Mouse (Mus musculus) heart, embryonic 11.5 days (tissue): ENCODE results near the gene Ktn1. TPM values are rescaled to one million over a fixed set of nuclear protein-coding genes. Genes with fewer than 3 reads are reported as not detected.
A peak's percentile ranks its signal among the peaks of the same experiment; 100 is the strongest.

Experiments
- ATAC-seq: fragments of 200-750 bp; cut with Nextera tagmentation; replicated peaks from 2 replicates; pipeline ENCODE4 v1.8.0; 2017; ENCODE audit warnings: moderate library complexity; ENCODE audit not compliant: insufficient number of reproducible peaks, low FRiP score, low TSS enrichment
- H3K27ac ChIP-seq: fragments of 300-500 bp; sonication (generic); 2 replicates; pipeline ENCODE4 v1.5.1; 2014; ENCODE audit warnings: mild to moderate bottlenecking, low read depth, low read length
- H3K27me3 ChIP-seq: fragments of 300-500 bp; sonication (generic); 2 replicates; pipeline ENCODE4 v1.6.1; 2014; ENCODE audit warnings: mild to moderate bottlenecking, low read length, mixed read lengths; ENCODE audit not compliant: control insufficient read depth, insufficient read depth
- H3K36me3 ChIP-seq: fragments of 300-500 bp; sonication (generic); 2 replicates; pipeline ENCODE4 v1.6.1; 2014; ENCODE audit warnings: mild to moderate bottlenecking, low read length, moderate library complexity, mixed read lengths; ENCODE audit not compliant: control insufficient read depth, insufficient read depth
- H3K4me1 ChIP-seq: fragments of 300-500 bp; sonication (generic); 2 replicates; pipeline ENCODE4 v1.6.1; 2014; ENCODE audit warnings: low read length; ENCODE audit not compliant: control insufficient read depth, insufficient read depth
- H3K4me2 ChIP-seq: fragments of 300-500 bp; sonication (generic); 2 replicates; pipeline ENCODE4 v1.6.1; 2014; ENCODE audit warnings: mild to moderate bottlenecking, moderate library complexity
- H3K4me3 ChIP-seq: fragments of 300-500 bp; sonication (generic); 2 replicates; pipeline ENCODE4 v1.5.1; 2014; ENCODE audit warnings: low read depth, low read length
- H3K9ac ChIP-seq: fragments of 300-500 bp; sonication (generic); 2 replicates; pipeline ENCODE4 v1.6.1; 2014; ENCODE audit warnings: mild to moderate bottlenecking, low read depth, low read length, moderate library complexity
- H3K9me3 ChIP-seq: fragments of 300-500 bp; sonication (generic); replicated peaks from 2 replicates; pipeline ENCODE4 v1.6.1; 2016; ENCODE audit warnings: low read length; ENCODE audit not compliant: control insufficient read depth
- WGBS: fragments of 180-500 bp; shearing (Covaris S2); extraction: QIAGEN DNeasy Blood & Tissue Kit; methylation state at CpG from one replicate; pipeline ENCODE4 v1.1.7; 2014; ENCODE audit not compliant: insufficient replicate concordance; 5-methylcytosine and 5-hydroxymethylcytosine counted together
- polyA plus RNA-seq: library from polyadenylated mRNA; unstranded; fragments of >200 nt; fragmentation: Nextera tagmentation; extraction: Ambion mirVana; gene quantifications from 2 replicates; pipeline ENCODE4 v1.2.1, GENCODE M21; 2014

Gene Ktn1
- polyA plus RNA-seq, 1 experiment from 2014 or later, result 105 TPM

DNA sequence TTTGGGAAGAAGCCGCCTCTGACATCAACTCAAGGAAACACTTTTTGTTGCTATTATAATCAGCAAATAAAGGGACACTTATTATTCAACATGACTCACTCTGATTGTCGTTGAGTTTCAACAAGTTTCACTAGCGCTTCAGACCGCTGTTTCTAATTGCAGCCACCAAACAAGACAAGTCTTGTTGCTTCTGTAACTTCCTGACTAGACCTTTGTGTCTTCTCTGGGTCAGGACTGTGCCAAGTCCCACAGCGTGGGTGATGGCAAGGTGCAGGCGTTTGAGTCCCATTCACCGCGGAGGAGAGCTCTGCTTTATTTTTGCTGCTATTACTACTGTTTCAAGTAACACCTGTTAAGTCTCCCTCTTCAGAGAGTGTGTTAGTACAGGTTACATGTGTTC, 88.2 kb downstream of the Ktn1 start:
- WGBS, result 92% methylated on average over 8 of the region's 8 CpGs
- Histone ChIP-seq H3K4me2 (no peak overlapping the region), H3K36me3 (peaks cover 18% of the 10 kb centered on the region), H3K4me3 (no peak overlapping the region), H3K9ac (no peak overlapping the region), H3K27me3 (no peaks in the 10 kb centered on the region), H3K27ac (no peak overlapping the region), H3K9me3 (no peaks in the 10 kb centered on the region), H3K4me1 (no peaks in the 10 kb centered on the region)
- no peak for ATAC-seq

DNA sequence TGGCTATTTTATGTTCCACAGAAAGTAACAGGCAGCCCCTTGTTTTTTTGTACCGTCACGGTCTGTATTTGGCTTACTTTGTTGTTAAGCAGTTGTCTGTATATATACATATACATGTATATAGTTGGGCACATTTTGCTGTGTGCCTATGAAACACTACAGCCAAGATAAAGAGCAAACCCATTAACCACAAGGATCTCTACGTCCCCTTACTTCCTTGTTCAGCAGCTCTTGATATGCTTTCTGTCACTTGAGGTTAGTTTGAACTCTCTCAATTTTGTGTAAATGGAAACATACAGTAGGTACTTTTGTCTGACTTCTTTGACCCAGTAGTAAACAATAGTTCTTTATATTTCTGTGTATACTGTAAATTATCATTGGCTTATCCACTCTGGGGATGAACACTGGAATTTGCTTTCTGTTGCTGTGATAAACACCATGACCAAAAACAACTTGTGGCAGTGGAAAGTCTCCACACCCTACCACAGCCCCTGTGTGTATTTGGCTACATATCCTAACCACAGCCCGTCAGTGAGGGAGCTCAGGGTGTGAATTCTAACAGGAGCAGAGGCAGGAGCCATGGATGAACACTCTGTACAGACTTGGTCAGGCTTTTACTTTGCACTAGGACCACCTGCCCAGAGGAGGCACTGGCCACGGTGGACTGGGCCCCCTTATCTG, 92.2 kb downstream of the Ktn1 start:
- H3K4me2 ChIP-seq, result no peak overlapping the region
- H3K27ac ChIP-seq, result no peak overlapping the region
- no peak overlapping the region for H3K4me3 ChIP-seq
- H3K36me3 ChIP-seq, result peaks cover 9% of the 10 kb centered on the region; the same call in 1 of the 2 replicates
- ATAC-seq, result no peak
- no peaks in the 10 kb centered on the region for H3K9me3 ChIP-seq
- WGBS, result 77% methylated on average over 5 of the region's 5 CpGs
- no peaks in the 10 kb centered on the region for H3K27me3 ChIP-seq
- no peak overlapping the region for H3K9ac ChIP-seq
- no peaks in the 10 kb centered on the region for H3K4me1 ChIP-seq

DNA sequence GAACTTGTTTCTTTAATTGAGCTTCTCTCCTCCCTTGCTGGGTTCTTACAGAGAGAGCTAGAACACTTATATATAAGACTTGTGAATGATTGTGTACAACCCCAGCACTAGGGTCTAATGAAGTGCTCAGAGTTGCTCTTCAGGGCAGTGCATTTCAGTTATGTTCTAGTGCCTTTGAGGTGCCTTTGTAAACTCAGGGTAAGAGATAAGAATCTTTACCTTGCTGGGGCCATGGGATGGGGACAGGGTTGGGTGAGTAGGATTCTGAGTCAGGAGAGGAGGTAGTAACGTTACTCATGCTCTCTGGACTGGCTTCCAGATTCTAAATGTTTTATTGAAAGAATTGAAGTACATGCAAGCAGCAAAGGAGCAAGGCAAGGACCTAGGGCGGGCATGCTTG, 92.8 kb downstream of the Ktn1 start:
- no peak overlapping the region for H3K27ac ChIP-seq
- no peak overlapping the region for H3K9ac ChIP-seq
- no peak overlapping the region for H3K4me2 ChIP-seq
- H3K4me3 ChIP-seq, result no peak overlapping the region
- H3K27me3 ChIP-seq, result no peaks in the 10 kb centered on the region
- no peaks in the 10 kb centered on the region for H3K4me1 ChIP-seq
- 92% methylated on average over 2 of the region's 2 CpGs for WGBS
- H3K9me3 ChIP-seq, result no peaks in the 10 kb centered on the region
- ATAC-seq, result no peak
- H3K36me3 ChIP-seq, result peaks cover 9% of the 10 kb centered on the region; the same call in 1 of the 2 replicates

DNA sequence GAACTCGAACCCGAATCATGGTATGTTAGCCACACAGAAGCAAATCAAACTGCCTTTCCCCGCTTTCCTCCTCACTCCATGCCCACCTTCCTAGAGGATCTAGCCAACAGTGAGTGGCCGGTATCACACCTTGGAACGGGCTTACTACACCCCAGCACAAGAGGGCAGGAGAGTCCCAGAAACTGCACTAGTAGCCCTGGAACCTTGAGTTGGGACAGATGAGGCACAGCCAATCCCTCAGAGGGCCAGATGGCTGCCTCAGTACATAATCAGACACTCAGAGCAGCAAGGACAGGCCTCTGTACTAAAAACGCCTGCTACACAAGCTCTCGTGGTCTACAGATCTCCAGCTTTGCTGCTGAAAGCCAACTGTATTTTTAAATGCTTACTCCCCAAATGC, 94.4 kb downstream of the Ktn1 start:
- no peaks in the 10 kb centered on the region for H3K27me3 ChIP-seq
- ATAC-seq, result no peak
- no peak overlapping the region for H3K4me3 ChIP-seq
- H3K4me2 ChIP-seq, result no peak overlapping the region
- H3K9me3 ChIP-seq, result no peaks in the 10 kb centered on the region
- peaks cover 12% of the 10 kb centered on the region for H3K4me1 ChIP-seq
- WGBS, result 87% methylated on average over 7 of the region's 7 CpGs
- no peak overlapping the region for H3K27ac ChIP-seq
- peaks cover 3% of the 10 kb centered on the region; the same call in 1 of the 2 replicates for H3K36me3 ChIP-seq
- no peak overlapping the region for H3K9ac ChIP-seq

DNA sequence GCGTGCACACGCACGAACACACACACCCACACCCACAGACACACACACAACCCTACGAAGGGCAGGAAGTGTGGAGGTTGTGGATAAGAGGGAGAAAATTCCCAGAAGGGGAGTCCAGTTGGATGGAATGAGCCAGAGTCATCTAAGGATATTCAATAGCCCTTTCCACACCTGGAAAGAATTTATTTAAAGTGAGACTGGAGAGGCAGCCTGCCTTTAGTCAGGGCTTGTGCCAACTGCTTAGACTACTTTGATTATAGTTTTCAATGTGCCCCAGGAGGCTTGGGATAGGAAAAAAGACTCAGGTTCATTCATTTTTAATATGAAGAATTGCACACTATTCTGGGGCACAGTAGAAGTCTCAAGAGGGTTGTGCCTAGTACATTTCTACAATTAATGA, 96.8 kb downstream of the Ktn1 start:
- Histone ChIP-seq H3K9me3 (no peaks in the 10 kb centered on the region), H3K4me1 (peaks cover 18% of the 10 kb centered on the region), H3K4me2 (no peak overlapping the region), H3K36me3 (no peaks in the 10 kb centered on the region; the same call in 1 of the 2 replicates), H3K4me3 (no peak overlapping the region), H3K27ac (no peak overlapping the region), H3K27me3 (no peaks in the 10 kb centered on the region), H3K9ac (no peak overlapping the region)
- 87% methylated on average over 4 of the region's 4 CpGs for WGBS
- no peak for ATAC-seq

DNA sequence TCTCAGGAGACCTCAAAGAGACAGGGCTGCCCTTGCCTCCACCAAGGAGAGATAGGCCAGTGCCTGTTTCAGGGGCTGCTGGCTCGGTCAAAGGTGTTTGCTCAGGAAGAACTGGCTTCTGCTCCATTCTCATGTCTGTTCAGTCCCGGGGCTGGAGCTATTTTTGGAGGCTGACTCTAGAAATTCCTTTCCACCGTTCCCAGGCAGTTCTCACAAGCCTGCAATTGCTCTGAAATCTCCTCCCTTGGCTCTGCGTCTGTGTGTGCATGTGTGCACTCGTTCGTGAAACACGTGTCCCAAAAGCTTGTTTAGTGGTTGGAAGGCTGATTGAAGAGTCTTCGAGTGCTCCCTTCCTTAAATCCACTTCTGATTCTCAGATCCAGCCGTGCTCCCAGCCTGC, 99.3 kb downstream of the Ktn1 start:
- Histone ChIP-seq H3K9ac (peak overlapping the region; percentile 50), H3K27me3 (no peaks in the 10 kb centered on the region), H3K4me3 (no peak overlapping the region), H3K9me3 (no peaks in the 10 kb centered on the region), H3K4me1 (peaks cover 18% of the 10 kb centered on the region), H3K27ac (peak overlapping the region; percentile 74), H3K36me3 (no peaks in the 10 kb centered on the region), H3K4me2 (peak overlapping the region; percentile 45)
- 25% methylated on average over 9 of the region's 9 CpGs for WGBS
- ATAC-seq, result peak; percentile 40; the same call in 1 of the 2 replicates

DNA sequence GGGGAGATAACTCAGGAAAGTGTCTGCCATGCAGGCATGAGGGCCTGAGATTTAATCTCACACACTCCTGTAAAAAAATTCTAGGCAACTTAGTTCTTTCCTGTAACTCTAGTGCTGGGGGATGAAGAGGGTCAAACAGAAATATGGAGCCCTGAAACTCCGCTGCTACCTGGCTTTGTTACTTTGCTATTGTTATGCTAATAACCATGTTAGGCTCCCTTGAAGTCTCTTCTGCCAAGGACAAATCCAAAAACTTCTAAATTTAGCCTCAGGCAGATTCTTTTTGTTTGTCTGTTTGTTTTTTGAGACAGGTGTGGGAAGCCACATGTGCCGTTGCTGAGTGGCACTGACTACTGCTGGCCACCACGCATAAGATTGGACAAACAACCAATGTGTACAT, 100.5 kb downstream of the Ktn1 start:
- Histone ChIP-seq H3K36me3 (no peaks in the 10 kb centered on the region), H3K4me3 (no peak overlapping the region), H3K4me2 (no peak overlapping the region), H3K9me3 (no peaks in the 10 kb centered on the region), H3K27me3 (no peaks in the 10 kb centered on the region), H3K9ac (no peak overlapping the region), H3K4me1 (peaks cover 18% of the 10 kb centered on the region), H3K27ac (no peak overlapping the region)
- ATAC-seq, result no peak
- WGBS, result 90% methylated on average over 3 of the region's 3 CpGs

GRCm38 (mm10) chr14:47751422-47752205, 103.4 kb downstream of the Ktn1 start:
- Histone ChIP-seq H3K27me3 (no peaks in the 10 kb centered on the region), H3K4me3 (no peak overlapping the region), H3K9me3 (no peaks in the 10 kb centered on the region), H3K9ac (no peak overlapping the region), H3K4me2 (no peak overlapping the region), H3K36me3 (no peaks in the 10 kb centered on the region), H3K27ac (no peak overlapping the region), H3K4me1 (peaks cover 14% of the 10 kb centered on the region)
- ATAC-seq, result no peak
- WGBS, result 45% methylated on average over 8 of the region's 8 CpGs
